Mouse (Mus musculus): Measurements from ENCODE around the gene Anp32a. TPM values are rescaled to one million over a fixed set of nuclear protein-coding genes. Genes with fewer than 3 reads are reported as not detected.

The Anp32a gene
- polyA plus RNA-seq, 1 experiment from 2014 or later = 101 TPM

GRCm38 (mm10) chr9:62325965-62326364 is 15.1 kb upstream of the Anp32a start:
- no peak for DNase-seq (ENCODE audit: low spot score)
- Histone ChIP-seq H3K4me2 (replicated peaks; ENCODE audit: low read depth, low read length) (no peak overlapping the region), H3K9me3 (ENCODE audit: low read length) (no peaks in the 10 kb centered on the region), H3K4me3 (ENCODE audit: low read depth, low read length) (no peak overlapping the region), H3K27me3 (replicated peaks; ENCODE audit: insufficient read depth, low read length) (no peaks in the 10 kb centered on the region), H3K4me1 (ENCODE audit: insufficient read depth, low read depth, low read length) (no peaks in the 10 kb centered on the region), H3K36me3 (ENCODE audit: insufficient read depth, low read length) (no peaks in the 10 kb centered on the region), H3K27ac (ENCODE audit: low read length) (no peak overlapping the region), H3K9ac (replicated peaks; ENCODE audit: low read depth) (no peak overlapping the region)
- no peak for ATAC-seq
- 65% methylated on average over 3 of the region's 3 CpGs for WGBS
- no peak for TF ChIP-seq EP300 (IDR thresholded peaks at IDR 0.05)
- peak; percentile 36 for TF ChIP-seq CTCF (IDR thresholded peaks at IDR 0.05)

GRCm38 (mm10) chr9:62334298-62334825 is 6.7 kb upstream of the Anp32a start:
- ATAC-seq = no peak
- no peak for DNase-seq (ENCODE audit: low spot score)
- Histone ChIP-seq H3K4me2 (replicated peaks; ENCODE audit: low read depth, low read length) (no peak overlapping the region), H3K4me1 (ENCODE audit: insufficient read depth, low read depth, low read length) (no peaks in the 10 kb centered on the region), H3K9me3 (ENCODE audit: low read length) (no peaks in the 10 kb centered on the region), H3K27me3 (replicated peaks; ENCODE audit: insufficient read depth, low read length) (no peaks in the 10 kb centered on the region), H3K4me3 (ENCODE audit: low read depth, low read length) (no peak overlapping the region), H3K36me3 (ENCODE audit: insufficient read depth, low read length) (no peaks in the 10 kb centered on the region), H3K27ac (ENCODE audit: low read length) (no peak overlapping the region), H3K9ac (replicated peaks; ENCODE audit: low read depth) (no peak overlapping the region)
- 91% methylated on average over 9 of the region's 9 CpGs for WGBS
- TF ChIP-seq EP300 (IDR thresholded peaks at IDR 0.05) (no peak), CTCF (IDR thresholded peaks at IDR 0.05) (peak; percentile 51)

DNA sequence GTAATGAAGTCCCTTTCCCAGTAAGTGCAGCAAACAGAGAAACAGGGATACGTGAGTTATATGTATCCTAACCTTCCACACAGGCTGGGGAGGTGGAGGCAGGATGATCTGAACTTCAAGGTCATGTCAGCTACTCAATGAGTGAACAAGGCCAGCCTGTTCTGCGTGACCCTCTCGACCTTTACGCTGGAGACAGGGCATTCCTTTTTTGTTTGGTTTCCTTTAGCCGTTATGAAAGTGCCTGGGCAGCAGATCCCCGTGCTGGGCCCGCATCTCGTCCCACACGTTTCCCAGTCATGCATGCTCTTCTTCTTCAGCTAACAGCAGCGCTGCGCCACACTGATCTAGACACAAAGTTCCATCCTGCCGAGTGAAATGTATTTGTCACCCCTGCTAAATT is 5.7 kb upstream of the Anp32a start:
- TF ChIP-seq EP300 (IDR thresholded peaks at IDR 0.05) (no peak), CTCF (IDR thresholded peaks at IDR 0.05) (no peak)
- Histone ChIP-seq H3K9ac (replicated peaks; ENCODE audit: low read depth) (no peak overlapping the region), H3K36me3 (ENCODE audit: insufficient read depth, low read length) (no peaks in the 10 kb centered on the region), H3K4me3 (ENCODE audit: low read depth, low read length) (no peak overlapping the region), H3K4me1 (ENCODE audit: insufficient read depth, low read depth, low read length) (no peaks in the 10 kb centered on the region), H3K9me3 (ENCODE audit: low read length) (no peaks in the 10 kb centered on the region), H3K27ac (ENCODE audit: low read length) (no peak overlapping the region), H3K27me3 (replicated peaks; ENCODE audit: insufficient read depth, low read length) (no peaks in the 10 kb centered on the region), H3K4me2 (replicated peaks; ENCODE audit: low read depth, low read length) (no peak overlapping the region)
- no peak for DNase-seq (ENCODE audit: low spot score)
- ATAC-seq = no peak
- WGBS = 38% methylated on average over 12 of the region's 12 CpGs

DNA sequence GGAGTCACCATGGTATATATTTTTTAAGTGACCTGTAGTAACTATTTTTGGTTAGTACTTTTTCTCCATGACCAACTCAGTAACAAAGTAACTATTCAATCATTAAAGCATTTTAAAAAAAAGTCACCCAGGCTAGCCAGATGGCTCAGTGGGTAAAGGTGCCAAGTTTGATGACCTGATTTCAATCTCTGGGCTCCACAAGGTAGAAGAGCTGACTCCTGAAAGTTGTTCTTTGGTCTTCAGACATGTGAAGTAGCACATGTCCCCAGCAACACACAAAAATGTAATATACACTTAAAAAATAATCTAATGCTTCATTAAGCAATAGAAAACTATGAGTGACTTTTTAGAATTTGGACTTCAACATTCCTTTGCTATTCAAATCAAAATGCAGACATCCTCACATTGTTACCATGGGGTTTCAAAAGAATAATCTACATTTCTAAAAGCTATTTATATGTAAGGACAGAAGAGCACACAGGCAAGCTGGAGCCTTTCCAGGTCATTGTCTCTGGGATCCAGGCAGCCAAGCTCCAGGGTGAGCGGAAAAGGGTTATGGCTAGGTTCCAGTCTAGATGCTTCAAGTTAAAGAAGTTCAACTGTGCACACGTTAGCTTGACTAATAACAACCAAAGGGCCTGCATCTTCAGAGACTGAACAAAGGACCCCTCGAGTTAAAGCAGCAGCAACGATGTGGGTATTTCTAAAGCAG is 3.0 kb upstream of the Anp32a start:
- peak; percentile 60 for DNase-seq (ENCODE audit: low spot score)
- Histone ChIP-seq H3K9me3 (ENCODE audit: low read length) (no peaks in the 10 kb centered on the region), H3K36me3 (ENCODE audit: insufficient read depth, low read length) (no peaks in the 10 kb centered on the region), H3K4me2 (replicated peaks; ENCODE audit: low read depth, low read length) (no peak overlapping the region), H3K27ac (ENCODE audit: low read length) (no peak overlapping the region), H3K4me1 (ENCODE audit: insufficient read depth, low read depth, low read length) (no peaks in the 10 kb centered on the region), H3K9ac (replicated peaks; ENCODE audit: low read depth) (no peak overlapping the region), H3K4me3 (ENCODE audit: low read depth, low read length) (no peak overlapping the region), H3K27me3 (replicated peaks; ENCODE audit: insufficient read depth, low read length) (no peaks in the 10 kb centered on the region)
- WGBS = 41% methylated on average over 4 of the region's 4 CpGs
- TF ChIP-seq EP300 (IDR thresholded peaks at IDR 0.05) = peak; percentile 38; the same call in 1 of the 2 replicates
- TF ChIP-seq CTCF (IDR thresholded peaks at IDR 0.05) = no peak
- ATAC-seq = no peak

- no peaks in the 10 kb centered on the region for H3K27me3 ChIP-seq (replicated peaks; ENCODE audit: insufficient read depth, low read length)
- no peak overlapping the region for H3K4me2 ChIP-seq (replicated peaks; ENCODE audit: low read depth, low read length)
- DNase-seq (ENCODE audit: low spot score) (no peak), ATAC-seq (no peak)
- H3K9me3 ChIP-seq (ENCODE audit: low read length) = no peaks in the 10 kb centered on the region
- WGBS = 67% methylated on average over 9 of the region's 9 CpGs
- no peaks in the 10 kb centered on the region for H3K36me3 ChIP-seq (ENCODE audit: insufficient read depth, low read length)
- H3K4me3 ChIP-seq (ENCODE audit: low read depth, low read length) = no peak overlapping the region
- H3K4me1 ChIP-seq (ENCODE audit: insufficient read depth, low read depth, low read length) = no peaks in the 10 kb centered on the region
- H3K9ac ChIP-seq (replicated peaks; ENCODE audit: low read depth) = no peak overlapping the region
- no peak overlapping the region for H3K27ac ChIP-seq (ENCODE audit: low read length)
- TF ChIP-seq EP300 (IDR thresholded peaks at IDR 0.05) = no peak
- no peak for TF ChIP-seq CTCF (IDR thresholded peaks at IDR 0.05)
These were observed 2.4 kb upstream of the Anp32a start for GRCm38 (mm10) chr9:62338636-62339191.

GRCm38 (mm10) chr9:62340301-62341122 is 581 bp upstream of the Anp32a start:
- peak; percentile 6 for ATAC-seq
- H3K4me3 ChIP-seq (ENCODE audit: low read depth, low read length) = peak overlapping the region; percentile 90
- H3K27ac ChIP-seq (ENCODE audit: low read length) = peak overlapping the region; percentile 62
- 2% methylated on average over 38 of the region's 48 CpGs for WGBS
- no peaks in the 10 kb centered on the region for H3K27me3 ChIP-seq (replicated peaks; ENCODE audit: insufficient read depth, low read length)
- no peak for TF ChIP-seq EP300 (IDR thresholded peaks at IDR 0.05)
- no peak for TF ChIP-seq CTCF (IDR thresholded peaks at IDR 0.05)
- H3K4me2 ChIP-seq (replicated peaks; ENCODE audit: low read depth, low read length) = peak overlapping the region; percentile 80
- peaks cover 6% of the 10 kb centered on the region; the same call in 1 of the 2 replicates for H3K4me1 ChIP-seq (ENCODE audit: insufficient read depth, low read depth, low read length)
- DNase-seq (ENCODE audit: low spot score) = no peak
- H3K9me3 ChIP-seq (ENCODE audit: low read length) = no peaks in the 10 kb centered on the region
- peak overlapping the region; percentile 41 for H3K9ac ChIP-seq (replicated peaks; ENCODE audit: low read depth)
- no peaks in the 10 kb centered on the region for H3K36me3 ChIP-seq (ENCODE audit: insufficient read depth, low read length)

All from lung, postnatal 0 days (tissue).